Mouse (Mus musculus) MEL (cell line): ENCODE data around the gene Hmgn1. TPM values are rescaled to one million over a fixed set of nuclear protein-coding genes. Genes with fewer than 3 reads are reported as not detected.

Experiments used
- DNase-seq: peaks from one replicate; pipeline ENCODE4 v3.0.0; 2011; ENCODE audit warnings: low read depth, low spot score
- H3K27ac ChIP-seq: 2 replicates; pipeline ENCODE4 v1.5.1; 2012; ENCODE audit warnings: low read depth, mild to moderate bottlenecking, control low read depth, low read length, moderate library complexity; ENCODE audit not compliant: control insufficient read depth
- H3K27me3 ChIP-seq, 2 experiments: fragments of 150-350 bp in 1 of 2; sonication (generic) in 1 of 2; 2 replicates each; pipeline ENCODE4 v1.6.1; 2012; ENCODE audit warnings: low read length in 2 of 2, mild to moderate bottlenecking in 2 of 2, improper control_type of control experiment in 1 of 2, moderate library complexity in 1 of 2; ENCODE audit not compliant: insufficient read depth in 2 of 2, control insufficient read depth in 1 of 2
- H3K36me3 ChIP-seq, 2 experiments: 2 replicates each; pipeline ENCODE4 v1.6.1; 2012 to 2014; ENCODE audit warnings: low read length in 2 of 2, improper control_type of control experiment in 1 of 2, inconsistent platforms in 1 of 2, mild to moderate bottlenecking in 1 of 2; ENCODE audit not compliant: insufficient read depth in 2 of 2, control insufficient read depth in 1 of 2
- H3K4me1 ChIP-seq, 2 experiments: fragments of 150-350 bp in 1 of 2; sonication (generic) in 1 of 2; 2 replicates each; pipeline ENCODE4 v1.6.1; 2012; ENCODE audit warnings: low read length in 2 of 2, improper control_type of control experiment in 1 of 2, mild to moderate bottlenecking in 1 of 2; ENCODE audit not compliant: insufficient read depth in 2 of 2, control insufficient read depth in 1 of 2
- H3K4me3 ChIP-seq, 2 experiments: fragments of 150-350 bp in 1 of 2; sonication (generic) in 1 of 2; 2 replicates each; pipeline ENCODE4 v1.5.1; 2012; ENCODE audit warnings: low read depth in 2 of 2, low read length in 2 of 2, mild to moderate bottlenecking in 2 of 2, moderate library complexity in 2 of 2, control low read depth in 1 of 2, improper control_type of control experiment in 1 of 2; ENCODE audit not compliant: control insufficient read depth in 1 of 2, insufficient read depth in 1 of 2
- H3K79me2 ChIP-seq: 2 replicates; pipeline ENCODE4 v1.6.1; 2012; ENCODE audit warnings: mild to moderate bottlenecking, low read length, moderate library complexity; ENCODE audit not compliant: control insufficient read depth, poor library complexity, insufficient read depth
- H3K9ac ChIP-seq: 2 replicates; pipeline ENCODE4 v1.6.1; 2012; ENCODE audit warnings: low read depth, mild to moderate bottlenecking, control low read depth, low read length, moderate library complexity; ENCODE audit not compliant: control insufficient read depth, poor library complexity, severe bottlenecking
- H3K9me3 ChIP-seq: fragments of 150-350 bp; sonication (generic); replicated peaks from 2 replicates; pipeline ENCODE4 v1.6.1; 2012; ENCODE audit warnings: mild to moderate bottlenecking, low read length, improper control_type of control experiment, moderate library complexity; ENCODE audit not compliant: insufficient read depth
- CHD2 ChIP-seq: IDR thresholded peaks from 2 replicates; pipeline ENCODE4 v1.6.1; 2011; ENCODE audit warnings: low read length, improper control_type of control experiment
- CTCF ChIP-seq, 3 experiments: IDR thresholded peaks in 2 of 3; conservative IDR thresholded peaks in 1 of 3; 2 replicates each; pipeline ENCODE4 v1.5.1; 2011 to 2012; ENCODE audit warnings: low read length in 3 of 3, low read depth in 2 of 3, mild to moderate bottlenecking in 2 of 3, improper control_type of control experiment in 1 of 3, inconsistent platforms in 1 of 3, mixed read lengths in 1 of 3, moderate library complexity in 1 of 3; ENCODE audit not compliant: control insufficient read depth in 1 of 3, insufficient read depth in 1 of 3, poor library complexity in 1 of 3, severe bottlenecking in 1 of 3
- E2F4 ChIP-seq: IDR thresholded peaks from 2 replicates; pipeline ENCODE4 v1.6.1; 2011; ENCODE audit warnings: low read depth, low read length, improper control_type of control experiment, borderline replicate concordance
- EP300 ChIP-seq, 2 experiments: IDR thresholded peaks; 2 replicates each; pipeline ENCODE4 v1.6.1; 2011; ENCODE audit warnings: improper control_type of control experiment in 2 of 2, low read length in 2 of 2, low read depth in 1 of 2, mild to moderate bottlenecking in 1 of 2
- ETS1 ChIP-seq: IDR thresholded peaks from 2 replicates; pipeline ENCODE4 v1.6.1; 2012; ENCODE audit warnings: low read depth, mild to moderate bottlenecking, inconsistent platforms, low read length, improper control_type of control experiment, moderate library complexity
- GABPA ChIP-seq: IDR thresholded peaks from 2 replicates; pipeline ENCODE4 v1.6.1; 2012; ENCODE audit warnings: low read depth, mild to moderate bottlenecking, inconsistent platforms, low read length, improper control_type of control experiment, moderate library complexity
- GATA1 ChIP-seq: IDR thresholded peaks from 2 replicates; pipeline ENCODE4 v1.6.1; 2011; ENCODE audit warnings: low read depth, low read length, improper control_type of control experiment
- HCFC1 ChIP-seq: IDR thresholded peaks from 2 replicates; pipeline ENCODE4 v1.6.1; 2012; ENCODE audit warnings: low read depth, mild to moderate bottlenecking, inconsistent platforms, low read length, improper control_type of control experiment, moderate library complexity
- JUND ChIP-seq: IDR thresholded peaks from 2 replicates; pipeline ENCODE4 v1.6.1; 2011; ENCODE audit warnings: low read depth, mild to moderate bottlenecking, improper control_type of control experiment, low read length
- KAT2A ChIP-seq: conservative IDR thresholded peaks from 2 replicates; pipeline ENCODE4 v1.6.1; 2012; ENCODE audit warnings: low read depth, low read length, improper control_type of control experiment, inconsistent platforms
- MAZ ChIP-seq: IDR thresholded peaks from 2 replicates; pipeline ENCODE4 v1.6.1; 2012; ENCODE audit warnings: low read depth, mild to moderate bottlenecking, inconsistent platforms, low read length, improper control_type of control experiment
- MXI1 ChIP-seq: IDR thresholded peaks from 2 replicates; pipeline ENCODE4 v1.6.1; 2011; ENCODE audit warnings: mild to moderate bottlenecking, low read depth, low read length, improper control_type of control experiment
- MYB ChIP-seq: IDR thresholded peaks from 2 replicates; pipeline ENCODE4 v1.6.1; 2011; ENCODE audit warnings: mild to moderate bottlenecking, low read depth, low read length, improper control_type of control experiment
- MYC ChIP-seq: IDR thresholded peaks from 2 replicates; pipeline ENCODE4 v1.6.1; 2011; ENCODE audit warnings: low read depth, mild to moderate bottlenecking, low read length, improper control_type of control experiment, moderate library complexity
- NELFE ChIP-seq: IDR thresholded peaks from 2 replicates; pipeline ENCODE4 v1.6.1; 2011; ENCODE audit warnings: low read depth, low read length, improper control_type of control experiment
- POLR2A ChIP-seq, 2 experiments: IDR thresholded peaks; 2 replicates each; pipeline ENCODE4 v1.6.1; 2011 to 2012; ENCODE audit warnings: low read length in 2 of 2, mild to moderate bottlenecking in 2 of 2, control low read depth in 1 of 2, improper control_type of control experiment in 1 of 2, low read depth in 1 of 2, moderate library complexity in 1 of 2; ENCODE audit not compliant: control insufficient read depth in 1 of 2, insufficient read depth in 1 of 2, poor library complexity in 1 of 2
- POLR2AphosphoS2 ChIP-seq: IDR thresholded peaks from 2 replicates; pipeline ENCODE4 v1.6.1; 2011; ENCODE audit warnings: low read length, improper control_type of control experiment
- POLR2AphosphoS5 ChIP-seq: IDR thresholded peaks from 2 replicates; pipeline ENCODE4 v1.6.1; 2012; ENCODE audit warnings: low read depth, borderline replicate concordance, mild to moderate bottlenecking, inconsistent platforms, low read length, moderate library complexity, mixed read lengths
- RAD21 ChIP-seq: IDR thresholded peaks from 2 replicates; pipeline ENCODE4 v1.6.1; 2011; ENCODE audit warnings: mild to moderate bottlenecking, low read depth, low read length, improper control_type of control experiment
- RCOR1 ChIP-seq: IDR thresholded peaks from 2 replicates; pipeline ENCODE4 v1.6.1; 2012; ENCODE audit warnings: low read depth, mild to moderate bottlenecking, inconsistent platforms, low read length, improper control_type of control experiment
- SIN3A ChIP-seq: IDR thresholded peaks from 2 replicates; pipeline ENCODE4 v1.6.1; 2012; ENCODE audit warnings: low read length, improper control_type of control experiment, inconsistent platforms
- SMC3 ChIP-seq: IDR thresholded peaks from 2 replicates; pipeline ENCODE4 v1.6.1; 2011; ENCODE audit warnings: low read depth, low read length, improper control_type of control experiment
- TAL1 ChIP-seq: IDR thresholded peaks from 2 replicates; pipeline ENCODE4 v1.6.1; 2012; ENCODE audit warnings: mild to moderate bottlenecking, inconsistent platforms, low read length, moderate library complexity, mixed read lengths
- TBP ChIP-seq: IDR thresholded peaks from 2 replicates; pipeline ENCODE4 v1.8.0; 2011; ENCODE audit warnings: low read depth, low read length, improper control_type of control experiment
- TCF12 ChIP-seq: IDR thresholded peaks from 2 replicates; pipeline ENCODE4 v1.6.1; 2014; ENCODE audit warnings: low read depth, mild to moderate bottlenecking, inconsistent platforms, low read length, improper control_type of control experiment, moderate library complexity
- UBTF ChIP-seq: IDR thresholded peaks from 2 replicates; pipeline ENCODE4 v1.6.1; 2012; ENCODE audit warnings: low read depth, mild to moderate bottlenecking, inconsistent platforms, low read length, improper control_type of control experiment, moderate library complexity, borderline replicate concordance; ENCODE audit not compliant: insufficient read depth
- USF2 ChIP-seq, 2 experiments: IDR thresholded peaks; 2 replicates each; pipeline ENCODE4 v1.6.1; 2011 to 2012; ENCODE audit warnings: improper control_type of control experiment in 2 of 2, low read length in 2 of 2, borderline replicate concordance in 1 of 2, inconsistent platforms in 1 of 2, low read depth in 1 of 2, mild to moderate bottlenecking in 1 of 2; ENCODE audit not compliant: insufficient read depth in 1 of 2
- ZC3H11A ChIP-seq: IDR thresholded peaks from 2 replicates; pipeline ENCODE4 v1.6.1; 2012; ENCODE audit warnings: low read depth, mild to moderate bottlenecking, inconsistent platforms, low read length, improper control_type of control experiment
- ZKSCAN1 ChIP-seq: IDR thresholded peaks from 2 replicates; pipeline ENCODE4 v1.6.1; 2012; ENCODE audit warnings: low read depth, mild to moderate bottlenecking, inconsistent platforms, low read length, improper control_type of control experiment, moderate library complexity
- ZMIZ1 ChIP-seq: IDR thresholded peaks from 2 replicates; pipeline ENCODE4 v1.6.1; 2012; ENCODE audit warnings: low read depth, mild to moderate bottlenecking, inconsistent platforms, low read length, improper control_type of control experiment, moderate library complexity
- polyA plus RNA-seq, 2 experiments: library from polyadenylated mRNA; stranded (reverse) in 1 of 2; unstranded in 1 of 2; fragments of >175 nt in 1 of 2; fragments of >200 nt in 1 of 2; gene quantifications; 2 replicates each; pipeline versions ENCODE4 v1.2.1 to v1.2.4; 2012; ENCODE audit warnings: low replicate concordance in 2 of 2, low read depth in 1 of 2; ENCODE audit not compliant: insufficient read length in 2 of 2, insufficient read depth in 1 of 2, missing spikeins in 1 of 2
- total RNA-seq: library from RNA; depleted of rRNA; stranded (reverse); fragments of 300-350 nt; gene quantifications from 2 replicates; pipeline ENCODE4 v1.2.3, GENCODE M21; 2012

The Hmgn1 gene
- total and polyA plus RNA-seq, 3 experiments: 185 to 778 (median 246) TPM

DNA sequence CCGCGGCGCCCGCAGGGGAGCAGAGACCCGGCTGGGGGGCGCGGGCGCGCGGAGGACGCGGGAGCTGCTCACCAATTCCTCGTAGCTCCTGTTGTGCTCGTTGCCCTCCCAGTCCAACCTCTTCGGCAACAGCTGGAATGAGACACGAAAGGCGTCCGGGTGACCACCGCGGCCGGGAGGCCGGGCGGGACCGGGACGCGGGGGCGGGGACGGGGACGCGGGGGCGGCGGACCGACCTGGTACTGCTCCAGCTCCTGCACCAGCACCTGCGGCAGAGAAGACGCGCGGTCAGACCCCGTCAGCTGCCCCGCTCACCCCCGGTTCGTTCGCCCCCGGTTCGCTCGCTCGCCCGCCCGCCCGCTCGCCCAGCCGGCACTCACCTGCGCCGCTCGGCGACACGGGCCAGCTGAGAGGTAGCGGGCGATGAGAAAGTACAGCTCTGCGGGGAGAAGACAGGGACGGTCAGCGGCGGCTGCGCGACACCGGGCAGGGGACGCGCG is 45.7 kb downstream of the Hmgn1 start:
- H3K4me1 ChIP-seq: peaks cover 0 to 12% of the 10 kb centered on the region in 2 experiments; a peak in 1 of 4 replicates
- H3K36me3 ChIP-seq: peaks cover 0 to 2% of the 10 kb centered on the region in 2 experiments; a peak in 1 of 4 replicates
- H3K79me2 ChIP-seq: peaks cover 15% of the 10 kb centered on the region
- H3K9me3 ChIP-seq: no peaks in the 10 kb centered on the region
- H3K27ac ChIP-seq: peak overlapping the region; percentile 49
- TF ChIP-seq RAD21 (no peak), POLR2AphosphoS5 (no peak), POLR2A (IDR thresholded peaks at IDR 0.05; ENCODE audit: control insufficient read depth in 1 of 2, insufficient read depth in 1 of 2, low read depth in 1 of 2, low read length in 2 of 2, poor library complexity in 1 of 2) (no peak), CHD2 (no peak), POLR2AphosphoS2 (no peak), RCOR1 (no peak), HCFC1 (no peak), KAT2A (no peak)
- peak; percentile 48 for DNase-seq
- peak overlapping the region; percentile 89 to 97 for H3K4me3 ChIP-seq
- H3K27me3 ChIP-seq: no peaks in the 10 kb centered on the region
- peak overlapping the region; percentile 94 for H3K9ac ChIP-seq

DNA sequence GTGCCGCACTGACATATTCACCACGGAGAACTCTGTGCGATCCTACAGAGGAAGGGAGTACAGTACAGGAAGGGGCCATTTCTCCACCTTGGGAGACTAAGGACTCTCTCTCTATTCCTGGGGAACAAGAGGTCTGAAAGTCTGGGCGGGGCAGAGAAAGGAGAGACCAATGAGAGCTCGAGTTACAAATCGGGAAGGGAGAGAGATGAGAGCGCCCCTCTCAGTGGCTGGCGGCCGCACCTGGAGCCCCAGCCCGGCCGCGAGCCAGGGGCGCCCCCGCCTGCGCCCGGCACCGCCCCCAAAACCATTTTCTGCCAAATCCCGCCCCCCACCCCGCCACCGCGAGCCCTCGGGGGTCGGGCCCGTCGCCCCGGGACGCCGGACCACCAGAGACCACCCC is 46.2 kb downstream of the Hmgn1 start:
- peak overlapping the region; percentile 89 to 97 for H3K4me3 ChIP-seq
- no peak overlapping the region for H3K27ac ChIP-seq
- TF ChIP-seq RCOR1 (no peak), ZKSCAN1 (no peak), POLR2AphosphoS5 (no peak), MXI1 (no peak), JUND (no peak), TCF12 (0 out of 2 replicates have a peak, but pooled peaks have one; percentile 9), SMC3 (no peak), UBTF (no peak), MYB (no peak), EP300 (IDR thresholded peaks at IDR 0.05; ENCODE audit: low read depth in 1 of 2, low read length in 2 of 2) (no peak), POLR2A (IDR thresholded peaks at IDR 0.05; ENCODE audit: control insufficient read depth in 1 of 2, insufficient read depth in 1 of 2, low read depth in 1 of 2, low read length in 2 of 2, poor library complexity in 1 of 2) (no peak), HCFC1 (no peak; the same call in 1 of the 2 replicates), ETS1 (no peak), ZMIZ1 (no peak), POLR2AphosphoS2 (no peak), TAL1 (no peak), SIN3A (no peak), USF2 (IDR thresholded peaks at IDR 0.05; ENCODE audit: borderline replicate concordance in 1 of 2, insufficient read depth in 1 of 2, low read depth in 1 of 2, low read length in 2 of 2) (no peak), CTCF (IDR thresholded peaks at IDR 0.05 in 2 of 3, conservative IDR thresholded peaks at IDR 0.05 in 1 of 3; ENCODE audit: control insufficient read depth in 1 of 3, insufficient read depth in 1 of 3, low read depth in 2 of 3, low read length in 3 of 3, poor library complexity in 1 of 3, severe bottlenecking in 1 of 3) (no peak), GABPA (peak; percentile 94; the same call in 1 of the 2 replicates), MYC (no peak), MAZ (peak; percentile 68; the same call in 1 of the 2 replicates), TBP (0 out of 2 replicates have a peak, but pooled peaks have one; percentile 26), E2F4 (no peak), NELFE (no peak; the same call in 1 of the 2 replicates), RAD21 (no peak), GATA1 (no peak), ZC3H11A (no peak), CHD2 (no peak)

More for the DNA sequence above, 46.2 kb downstream of the Hmgn1 start:
- Histone ChIP-seq H3K79me2 (peaks cover 15% of the 10 kb centered on the region), H3K9me3 (no peaks in the 10 kb centered on the region), H3K36me3 (peaks cover 0 to 2% of the 10 kb centered on the region in 2 experiments; a peak in 1 of 4 replicates), H3K27me3 (no peaks in the 10 kb centered on the region), H3K9ac (peak overlapping the region; percentile 94), H3K4me1 (peaks cover 0 to 12% of the 10 kb centered on the region in 2 experiments; a peak in 1 of 4 replicates)
- DNase-seq: peak; percentile 88
